Mouse (Mus musculus): ENCODE measurements at regions not wholly inside any gene's neighbourhood (a gene's known extent, or its start where the extent isn't known, plus 50 kb on each side); places are given as distances from the start of the nearest gene placed in this dataset.

GRCm38 (mm10) chr7:137879296-137879695, 441.9 kb downstream of the Glrx3 start:
- no peak for DNase-seq (ENCODE audit: extremely low read depth, low read depth)

GRCm38 (mm10) chr7:137882876-137883275, 445.5 kb downstream of the Glrx3 start:
- DNase-seq (ENCODE audit: extremely low read depth, low read depth), result no peak

- DNase-seq (ENCODE audit: extremely low read depth, low read depth), result no peak
These were observed 446.3 kb downstream of the Glrx3 start for GRCm38 (mm10) chr7:137883701-137884100.

GRCm38 (mm10) chr7:137885146-137885545, 447.7 kb downstream of the Glrx3 start:
- DNase-seq (ENCODE audit: extremely low read depth, low read depth), result no peak

GRCm38 (mm10) chr7:137888731-137889130, 451.3 kb downstream of the Glrx3 start:
- no peak for DNase-seq (ENCODE audit: extremely low read depth, low read depth)

- DNase-seq (ENCODE audit: extremely low read depth, low read depth), result no peak
These were observed 469.1 kb downstream of the Glrx3 start for GRCm38 (mm10) chr7:137906424-137907060.

- DNase-seq (ENCODE audit: extremely low read depth, low read depth), result no peak
These were observed 472.0 kb downstream of the Glrx3 start for GRCm38 (mm10) chr7:137909456-137909855.

GRCm38 (mm10) chr7:137913551-137914105, 476.2 kb downstream of the Glrx3 start:
- no peak for DNase-seq (ENCODE audit: extremely low read depth, low read depth)

GRCm38 (mm10) chr7:137914506-137914905, 477.1 kb downstream of the Glrx3 start:
- DNase-seq (ENCODE audit: extremely low read depth, low read depth), result no peak

GRCm38 (mm10) chr7:137916351-137916750, 478.9 kb downstream of the Glrx3 start:
- DNase-seq (ENCODE audit: extremely low read depth, low read depth), result no peak

- no peak for DNase-seq (ENCODE audit: extremely low read depth, low read depth)
These were observed 472.9 kb downstream of the Tcerg1l start for GRCm38 (mm10) chr7:137924464-137925167.

GRCm38 (mm10) chr7:137925656-137926055, 471.9 kb downstream of the Tcerg1l start:
- no peak for DNase-seq (ENCODE audit: extremely low read depth, low read depth)

GRCm38 (mm10) chr7:137927371-137927770, 470.2 kb downstream of the Tcerg1l start:
- DNase-seq (ENCODE audit: extremely low read depth, low read depth), result no peak

- DNase-seq (ENCODE audit: extremely low read depth, low read depth), result no peak
These were observed 467.3 kb downstream of the Tcerg1l start for GRCm38 (mm10) chr7:137930200-137930599.

GRCm38 (mm10) chr7:137935896-137936295, 461.6 kb downstream of the Tcerg1l start:
- no peak for DNase-seq (ENCODE audit: extremely low read depth, low read depth)

- DNase-seq (ENCODE audit: extremely low read depth, low read depth), result no peak
These were observed 458.4 kb downstream of the Tcerg1l start for GRCm38 (mm10) chr7:137939116-137939515.

GRCm38 (mm10) chr7:137940084-137940483, 457.4 kb downstream of the Tcerg1l start:
- DNase-seq (ENCODE audit: extremely low read depth, low read depth), result no peak

- DNase-seq (ENCODE audit: extremely low read depth, low read depth), result no peak
These were observed 452.5 kb downstream of the Tcerg1l start for GRCm38 (mm10) chr7:137944991-137945390.

GRCm38 (mm10) chr7:137947424-137947823, 450.1 kb downstream of the Tcerg1l start:
- no peak for DNase-seq (ENCODE audit: extremely low read depth, low read depth)

GRCm38 (mm10) chr7:137957354-137957753, 440.2 kb downstream of the Tcerg1l start:
- no peak for DNase-seq (ENCODE audit: extremely low read depth, low read depth)

GRCm38 (mm10) chr7:137957848-137958247, 439.7 kb downstream of the Tcerg1l start:
- DNase-seq (ENCODE audit: extremely low read depth, low read depth), result no peak

GRCm38 (mm10) chr7:137963470-137964095, 433.9 kb downstream of the Tcerg1l start:
- no peak for DNase-seq (ENCODE audit: extremely low read depth, low read depth)
